Mouse (Mus musculus): Measurements from ENCODE around the gene Camk1. TPM values are rescaled to one million over a fixed set of nuclear protein-coding genes. Genes with fewer than 3 reads are reported as not detected.

Gene Camk1
- polyA plus RNA-seq, 1 experiment from 2014 or later: 87.8 TPM

Other genes starting within 250 kb of the Camk1 start
- 1.3 and 1.6 TPM in 2 replicates for gene Lhfpl4, start 148.6 kb downstream of the Camk1 start, polyA plus RNA-seq (2015; fragmentation: Nextera tagmentation; extraction: Ambion mirVana)
- 25.9 and 26.2 TPM in 2 replicates for gene Mtmr14, start 106.1 kb downstream of the Camk1 start, polyA plus RNA-seq (2015; fragmentation: Nextera tagmentation; extraction: Ambion mirVana)
- 0.06 TPM in 1 of 2 replicates, not detected in the other for gene Cpne9, start 61.7 kb downstream of the Camk1 start, polyA plus RNA-seq (2015; fragmentation: Nextera tagmentation; extraction: Ambion mirVana)
- 12.9 and 13.6 TPM in 2 replicates for gene Brpf1, start 36.8 kb downstream of the Camk1 start, polyA plus RNA-seq (2015; fragmentation: Nextera tagmentation; extraction: Ambion mirVana)
- 12.0 and 12.6 TPM in 2 replicates for gene Ogg1, start 17.0 kb downstream of the Camk1 start, polyA plus RNA-seq (2015; fragmentation: Nextera tagmentation; extraction: Ambion mirVana)
- 39.6 and 44.9 TPM in 2 replicates for gene Tada3, start 33.9 kb upstream of the Camk1 start, polyA plus RNA-seq (2015; fragmentation: Nextera tagmentation; extraction: Ambion mirVana)
- 377 and 396 TPM in 2 replicates for gene Arpc4, start 34.1 kb upstream of the Camk1 start, polyA plus RNA-seq (2015; fragmentation: Nextera tagmentation; extraction: Ambion mirVana)
- gene Ttll3, start 45.3 kb upstream of the Camk1 start, polyA plus RNA-seq (2015; fragmentation: Nextera tagmentation; extraction: Ambion mirVana): 4.0 and 4.6 TPM in 2 replicates
- 14.7 and 16.1 TPM in 2 replicates for gene Rpusd3, start 75.4 kb upstream of the Camk1 start, polyA plus RNA-seq (2015; fragmentation: Nextera tagmentation; extraction: Ambion mirVana)
- gene Cidec, start 91.8 kb upstream of the Camk1 start, polyA plus RNA-seq (2015; fragmentation: Nextera tagmentation; extraction: Ambion mirVana): 3.6 and 4.2 TPM in 2 replicates
- gene Jagn1, start 98.6 kb upstream of the Camk1 start, polyA plus RNA-seq (2015; fragmentation: Nextera tagmentation; extraction: Ambion mirVana): 86.0 and 88.5 TPM in 2 replicates
- 21.1 and 28.9 TPM in 2 replicates for gene Il17re, start 114.5 kb upstream of the Camk1 start, polyA plus RNA-seq (2015; fragmentation: Nextera tagmentation; extraction: Ambion mirVana)
- 36.8 and 45.0 TPM in 2 replicates for gene Il17rc, start 127.4 kb upstream of the Camk1 start, polyA plus RNA-seq (2015; fragmentation: Nextera tagmentation; extraction: Ambion mirVana)
- 22.9 and 23.9 TPM in 2 replicates for gene Creld1, start 139.3 kb upstream of the Camk1 start, polyA plus RNA-seq (2015; fragmentation: Nextera tagmentation; extraction: Ambion mirVana)
- 0.19 and 0.52 TPM in 2 replicates for gene Prrt3, start 157.9 kb upstream of the Camk1 start, polyA plus RNA-seq (2015; fragmentation: Nextera tagmentation; extraction: Ambion mirVana)
- 97.6 and 99.6 TPM in 2 replicates for gene Emc3, start 187.7 kb upstream of the Camk1 start, polyA plus RNA-seq (2015; fragmentation: Nextera tagmentation; extraction: Ambion mirVana)
- 7.8 and 8.8 TPM in 2 replicates for gene Fancd2, start 187.7 kb upstream of the Camk1 start, polyA plus RNA-seq (2015; fragmentation: Nextera tagmentation; extraction: Ambion mirVana)